Mouse (Mus musculus) ES-Bruce4 (cell line): ENCODE data around the gene Hcrt.

Experiments
- CTCF ChIP-seq: IDR thresholded peaks from one replicate; pipeline ENCODE4 v1.8.1; 2011; ENCODE audit warnings: low read depth, low read length
- EP300 ChIP-seq: IDR thresholded peaks from 2 replicates; pipeline ENCODE4 v1.6.1; 2011; ENCODE audit warnings: low read depth, low read length; ENCODE audit not compliant: insufficient read depth
- POLR2A ChIP-seq: IDR thresholded peaks from one replicate; pipeline ENCODE4 v1.8.1; 2011; ENCODE audit warnings: low read length; ENCODE audit not compliant: insufficient read depth

DNA sequence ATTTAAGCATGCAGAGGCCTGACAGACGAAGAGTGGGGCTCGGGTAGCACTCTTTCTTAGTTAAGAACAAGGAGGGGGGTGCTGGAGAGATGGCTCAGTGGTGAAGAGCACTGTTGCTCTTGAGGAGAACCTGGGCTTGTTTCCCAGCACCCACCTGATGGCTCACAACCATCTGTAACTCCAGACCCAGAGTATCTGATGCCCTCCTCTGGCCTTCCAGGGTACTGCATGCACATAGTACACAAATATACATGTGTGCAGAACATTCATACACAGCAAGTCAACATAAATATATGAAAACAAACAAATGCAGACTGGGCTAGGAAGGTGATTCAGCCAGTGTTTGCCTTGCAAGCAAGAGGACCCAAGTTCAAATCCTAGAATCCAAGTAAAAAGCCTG lies 48.4 kb upstream of the Hcrt start:
- TF ChIP-seq CTCF: peak; percentile 17
- TF ChIP-seq POLR2A: no peak
- no peak for TF ChIP-seq EP300
